Mouse (Mus musculus): ENCODE measurements around the gene Abca7. TPM values are rescaled to one million over a fixed set of nuclear protein-coding genes. Genes with fewer than 3 reads are reported as not detected.
"Not testable (repeated sequence)": the region's sequence is repeated elsewhere in the genome, so short reads cannot be mapped to it uniquely, and the experiment has no call there.

Abca7 gene
- polyA plus RNA-seq, 1 experiment from 2014 or later, result 5.8 TPM

GRCm38 (mm10) chr10:80053831-80054815 lies 57.8 kb downstream of the Abca7 start:
- Histone ChIP-seq H3K27ac (peak overlapping the region; percentile 98), H3K9me3 (no peaks in the 10 kb centered on the region), H3K36me3 (peaks cover 35% of the 10 kb centered on the region), H3K4me2 (replicated peaks) (peak overlapping the region; percentile 74), H3K9ac (replicated peaks) (peak overlapping the region; percentile 95), H3K4me3 (replicated peaks) (peak overlapping the region; percentile 88), H3K4me1 (replicated peaks) (peaks cover 42% of the 10 kb centered on the region), H3K27me3 (no peaks in the 10 kb centered on the region)
- WGBS, result 2% methylated on average over 67 of the region's 77 CpGs
- peak; percentile 68 for ATAC-seq

DNA sequence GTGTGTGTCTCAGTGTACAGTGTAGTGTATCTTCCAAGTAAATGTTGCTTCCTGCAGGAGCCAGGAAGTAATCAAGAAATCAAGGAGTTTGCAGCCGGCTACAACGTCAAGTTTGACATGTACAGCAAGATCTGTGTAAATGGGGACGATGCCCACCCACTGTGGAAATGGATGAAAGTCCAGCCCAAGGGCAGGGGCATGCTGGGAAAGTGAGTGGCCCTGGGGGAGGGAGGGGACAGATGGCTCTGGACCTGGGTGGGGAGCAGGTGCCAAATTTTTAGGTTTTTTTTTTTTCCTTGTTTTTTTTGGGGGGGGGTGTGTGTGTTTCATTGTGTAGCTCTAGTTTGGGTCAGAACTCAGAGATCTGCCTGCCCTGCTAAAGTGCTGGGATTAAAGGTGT lies 58.6 kb downstream of the Abca7 start:
- peak overlapping the region; percentile 95 for H3K9ac ChIP-seq (replicated peaks)
- peaks cover 43% of the 10 kb centered on the region for H3K36me3 ChIP-seq
- H3K4me2 ChIP-seq (replicated peaks), result peak overlapping the region; percentile 74
- 0 out of 2 replicates have a peak overlapping the region, but pooled peaks have one; percentile 98 for H3K27ac ChIP-seq
- peak overlapping the region; percentile 88 for H3K4me3 ChIP-seq (replicated peaks)
- H3K27me3 ChIP-seq, ATAC-seq, H3K9me3 ChIP-seq: not testable (repeated sequence)
- 12% methylated on average over 3 of the region's 3 CpGs for WGBS
- H3K4me1 ChIP-seq (replicated peaks), result peaks cover 42% of the 10 kb centered on the region

DNA sequence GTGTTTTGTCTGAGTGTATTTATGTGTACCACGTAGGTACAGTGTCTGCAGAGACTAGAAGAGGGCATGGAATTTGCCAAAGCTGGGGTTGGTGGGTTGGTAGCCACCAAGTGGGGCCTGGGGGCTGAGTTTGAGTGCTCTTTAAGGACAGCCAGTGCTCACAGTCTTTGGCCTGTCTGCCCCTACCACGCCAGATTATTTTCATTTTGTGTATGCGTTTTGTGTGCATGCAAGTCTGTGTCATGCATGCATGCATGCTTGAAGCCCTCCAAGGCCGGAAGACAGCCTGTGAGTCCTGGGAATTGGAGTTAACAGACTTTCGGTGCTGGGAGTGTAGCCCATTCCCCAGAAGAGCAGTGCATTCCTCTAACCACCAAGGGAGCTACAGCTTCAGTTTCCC lies 59.1 kb downstream of the Abca7 start:
- Histone ChIP-seq H3K27ac (0 out of 2 replicates have a peak overlapping the region, but pooled peaks have one; percentile 3), H3K4me1 (replicated peaks) (peaks cover 39% of the 10 kb centered on the region), H3K9ac (replicated peaks) (peak overlapping the region; percentile 95), H3K4me2 (replicated peaks) (peak overlapping the region; percentile 74), H3K9me3 (no peaks in the 10 kb centered on the region), H3K36me3 (peaks cover 47% of the 10 kb centered on the region), H3K4me3 (replicated peaks) (peak overlapping the region; percentile 88), H3K27me3 (no peaks in the 10 kb centered on the region)
- no peak for ATAC-seq
- 83% methylated on average over 5 of the region's 5 CpGs for WGBS

GRCm38 (mm10) chr10:80055891-80056290 lies 59.6 kb downstream of the Abca7 start:
- no peak overlapping the region for H3K27ac ChIP-seq
- H3K9ac ChIP-seq (replicated peaks), result peak overlapping the region; percentile 95; the same call in 1 of the 2 replicates
- H3K36me3 ChIP-seq, result peaks cover 53% of the 10 kb centered on the region
- ATAC-seq, result no peak
- no peaks in the 10 kb centered on the region for H3K9me3 ChIP-seq
- peaks cover 33% of the 10 kb centered on the region for H3K4me1 ChIP-seq (replicated peaks)
- H3K4me2 ChIP-seq (replicated peaks), result peak overlapping the region; percentile 74
- WGBS, result 91% methylated on average over 10 of the region's 10 CpGs
- no peaks in the 10 kb centered on the region for H3K27me3 ChIP-seq
- no peak overlapping the region for H3K4me3 ChIP-seq (replicated peaks)

- no peak overlapping the region for H3K4me2 ChIP-seq (replicated peaks)
- WGBS, result 83% methylated on average over 4 of the region's 4 CpGs
- no peaks in the 10 kb centered on the region for H3K9me3 ChIP-seq
- H3K27me3 ChIP-seq, result no peaks in the 10 kb centered on the region
- no peak for ATAC-seq
- no peak overlapping the region for H3K9ac ChIP-seq (replicated peaks)
- H3K36me3 ChIP-seq, result peaks cover 59% of the 10 kb centered on the region
- no peak overlapping the region for H3K27ac ChIP-seq
- H3K4me1 ChIP-seq (replicated peaks), result peaks cover 27% of the 10 kb centered on the region
- no peak overlapping the region for H3K4me3 ChIP-seq (replicated peaks)
Measured at GRCm38 (mm10) chr10:80056506-80056905, 60.2 kb downstream of the Abca7 start.

DNA sequence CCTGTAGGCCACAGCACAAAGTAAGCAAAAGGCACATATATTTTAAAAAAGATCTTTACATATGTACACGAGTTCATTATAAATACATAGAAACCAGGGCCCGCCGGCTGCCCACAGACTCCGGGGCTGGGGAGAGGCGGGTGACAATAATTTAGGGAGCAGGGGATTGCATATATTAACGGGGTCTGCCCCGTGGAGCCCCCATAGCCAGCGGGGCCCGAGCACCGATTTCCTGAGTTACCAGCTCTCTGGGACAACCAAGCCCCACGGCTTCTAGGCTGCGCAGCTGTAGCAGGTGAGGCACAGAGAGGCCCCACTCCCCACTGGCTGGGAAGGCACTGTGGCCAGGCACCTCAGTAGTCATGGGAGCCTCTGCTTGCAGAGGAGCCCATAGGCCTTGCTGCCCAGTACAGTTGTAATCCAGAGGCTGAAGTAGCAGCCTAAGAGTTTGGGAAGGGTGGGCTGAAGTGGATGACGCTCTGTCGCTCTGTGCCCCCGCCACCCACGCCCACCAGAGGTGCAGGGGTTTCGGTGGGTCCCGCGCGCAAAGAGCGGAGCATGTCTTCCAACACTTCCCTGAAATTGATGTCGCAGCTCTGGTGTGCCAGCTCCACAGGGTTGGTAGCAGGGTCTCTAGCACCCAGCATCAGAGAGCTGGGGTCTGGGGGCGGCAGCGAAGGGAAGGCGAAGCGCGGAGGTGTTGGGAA lies 60.8 kb downstream of the Abca7 start:
- H3K36me3 ChIP-seq, result peaks cover 65% of the 10 kb centered on the region
- no peaks in the 10 kb centered on the region for H3K9me3 ChIP-seq
- no peak overlapping the region for H3K9ac ChIP-seq (replicated peaks)
- H3K4me3 ChIP-seq (replicated peaks), result no peak overlapping the region
- no peak for ATAC-seq
- H3K27ac ChIP-seq, result no peak overlapping the region
- no peak overlapping the region for H3K4me2 ChIP-seq (replicated peaks)
- H3K4me1 ChIP-seq (replicated peaks), result peaks cover 25% of the 10 kb centered on the region
- no peaks in the 10 kb centered on the region for H3K27me3 ChIP-seq
- WGBS, result 91% methylated on average over 27 of the region's 27 CpGs

- Histone ChIP-seq H3K4me2 (replicated peaks) (no peak overlapping the region), H3K27ac (no peak overlapping the region), H3K9ac (replicated peaks) (no peak overlapping the region), H3K27me3 (no peaks in the 10 kb centered on the region), H3K36me3 (peaks cover 72% of the 10 kb centered on the region), H3K9me3 (no peaks in the 10 kb centered on the region), H3K4me1 (replicated peaks) (peaks cover 23% of the 10 kb centered on the region), H3K4me3 (replicated peaks) (no peak overlapping the region)
- 84% methylated on average over 30 of the region's 30 CpGs for WGBS
- ATAC-seq, result no peak
Measured at GRCm38 (mm10) chr10:80057683-80058326, 61.5 kb downstream of the Abca7 start.

DNA sequence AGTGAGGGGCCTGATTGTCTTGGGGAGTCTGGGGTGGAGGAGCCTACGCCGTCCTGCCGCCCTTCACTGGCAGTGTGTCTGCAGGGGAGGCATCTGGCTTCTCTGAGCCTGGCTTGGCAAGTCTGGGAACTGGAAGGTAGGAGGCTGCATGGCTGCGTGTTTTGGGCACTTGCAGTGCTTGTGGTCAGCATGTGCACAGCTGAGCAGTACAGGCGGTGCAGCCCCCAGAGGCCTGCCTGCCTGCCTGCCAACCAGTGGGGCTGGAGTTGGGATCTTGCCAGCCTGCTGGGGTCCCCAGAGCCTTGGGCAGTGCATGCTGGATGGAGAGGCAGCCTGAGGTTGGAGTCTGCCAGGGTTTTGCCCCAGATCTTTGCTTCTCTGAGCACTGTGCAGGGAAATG lies 66.8 kb downstream of the Abca7 start:
- ATAC-seq, result peak; percentile 7; the same call in 1 of the 2 replicates
- no peaks in the 10 kb centered on the region for H3K4me1 ChIP-seq (replicated peaks)
- no peak overlapping the region; the same call in 1 of the 2 replicates for H3K9ac ChIP-seq (replicated peaks)

DNA sequence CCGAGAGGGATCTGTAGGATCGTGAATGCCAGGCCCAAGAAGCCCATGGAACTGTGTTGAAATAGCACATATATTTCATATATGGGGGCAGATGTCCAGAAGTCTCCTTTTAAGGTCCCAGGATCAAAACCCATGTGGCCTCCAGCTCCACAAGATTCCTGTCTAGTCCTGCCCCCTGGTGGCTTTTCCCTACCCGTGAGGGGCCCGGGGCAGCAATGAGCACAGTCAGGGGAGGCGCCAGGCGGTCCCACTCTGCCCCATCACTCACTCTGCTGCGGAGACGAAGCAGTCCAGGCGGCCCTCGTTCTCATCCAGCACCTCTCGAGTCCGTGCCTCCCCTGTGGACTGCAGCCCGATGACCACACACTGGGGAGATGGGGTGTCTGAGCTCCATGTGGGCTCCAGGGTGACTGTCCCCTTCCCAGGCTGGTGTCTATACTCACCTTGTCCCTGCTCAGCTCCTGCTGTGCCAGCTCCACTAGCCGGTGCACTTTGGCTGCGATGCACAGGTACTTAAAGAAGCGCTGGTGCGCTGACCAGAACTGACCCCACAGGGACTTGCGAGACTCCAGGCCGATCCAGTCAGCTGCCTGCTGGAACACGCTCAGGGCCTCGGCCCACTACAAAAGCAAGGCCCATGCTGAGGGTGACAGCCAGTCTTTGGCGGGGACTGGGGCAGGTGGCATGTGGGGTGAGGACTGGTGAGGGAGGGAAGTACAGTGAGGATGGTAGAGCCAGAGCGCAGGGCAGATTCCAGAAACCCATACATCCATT lies 67.8 kb downstream of the Abca7 start:
- H3K36me3 ChIP-seq, result peaks cover 71% of the 10 kb centered on the region
- no peaks in the 10 kb centered on the region for H3K9me3 ChIP-seq
- ATAC-seq, result no peak
- no peak overlapping the region for H3K4me3 ChIP-seq (replicated peaks)
- no peaks in the 10 kb centered on the region for H3K27me3 ChIP-seq
- no peak overlapping the region; the same call in 1 of the 2 replicates for H3K9ac ChIP-seq (replicated peaks)
- 75% methylated on average over 23 of the region's 23 CpGs for WGBS
- no peaks in the 10 kb centered on the region for H3K4me1 ChIP-seq (replicated peaks)
- H3K4me2 ChIP-seq (replicated peaks), result no peak overlapping the region
- no peak overlapping the region; the same call in 1 of the 2 replicates for H3K27ac ChIP-seq

More for the DNA sequence above, 66.8 kb downstream of the Abca7 start:
- Histone ChIP-seq H3K4me2 (replicated peaks) (no peak overlapping the region), H3K4me3 (replicated peaks) (no peak overlapping the region), H3K27me3 (no peaks in the 10 kb centered on the region), H3K27ac (no peak overlapping the region), H3K9me3 (no peaks in the 10 kb centered on the region), H3K36me3 (peaks cover 78% of the 10 kb centered on the region)
- 83% methylated on average over 5 of the region's 5 CpGs for WGBS
